Mouse (Mus musculus) right cerebral cortex, postnatal 14 days (tissue): ENCODE results near the gene Efcab6.

ENCODE experiments used
- DNase-seq: peaks from one replicate; pipeline ENCODE4 v3.0.0; 2022

Efcab6 gene

DNA sequence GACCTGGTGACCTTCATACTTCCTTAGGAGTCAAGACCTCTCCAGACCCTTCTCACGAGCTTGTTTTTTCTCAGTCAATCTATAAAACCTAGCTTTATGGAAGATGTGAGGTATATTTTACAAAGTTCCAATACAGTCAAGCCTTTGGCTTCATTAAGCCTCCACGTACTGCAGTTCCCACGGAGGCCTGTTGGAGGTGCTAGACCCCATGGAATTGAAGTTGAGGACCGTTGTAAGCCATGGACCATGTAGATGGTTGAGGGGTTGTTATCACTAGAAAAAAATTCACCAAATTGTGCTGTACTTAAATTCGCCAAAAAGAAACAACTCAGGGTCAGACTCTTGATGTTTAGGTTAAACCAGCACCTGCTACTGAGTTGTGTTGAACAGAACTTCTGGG lies 9.1 kb downstream of the Efcab6 start:
- no peak for DNase-seq

DNA sequence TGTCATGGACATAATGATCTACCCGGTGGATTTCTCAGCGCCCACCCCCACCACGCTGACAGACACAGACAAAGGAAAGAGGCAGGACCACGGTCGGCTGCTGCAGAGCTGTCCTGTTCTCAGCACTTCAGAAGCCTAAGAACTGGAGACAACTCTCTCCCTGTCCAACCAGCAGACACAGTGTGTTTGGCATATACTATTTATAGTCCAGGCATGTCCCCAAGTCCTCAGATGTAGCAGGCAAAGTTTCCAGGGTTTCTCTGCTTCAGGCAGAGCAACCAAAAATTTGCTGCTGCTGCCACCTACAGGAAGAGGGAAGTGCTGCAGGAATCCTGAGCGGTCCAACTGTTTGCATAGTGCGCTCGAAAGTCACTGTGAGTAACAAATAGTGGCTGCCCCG lies 11.3 kb downstream of the Efcab6 start:
- peak; percentile 77 for DNase-seq

DNA sequence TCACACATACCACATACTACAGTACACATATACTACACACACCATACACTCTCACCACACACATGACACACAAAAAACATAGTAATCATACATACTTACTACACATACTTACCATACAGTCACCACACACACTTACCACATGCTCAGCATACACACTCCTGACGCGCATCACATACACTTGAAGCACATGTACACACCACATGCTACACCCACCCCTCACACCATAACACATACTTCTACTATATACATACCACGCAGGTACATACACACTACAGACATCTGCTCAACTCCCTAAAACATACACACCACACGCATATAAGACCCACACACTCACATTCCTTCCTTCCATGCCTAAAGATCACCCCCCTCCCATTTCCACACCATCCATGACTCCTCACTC lies 11.9 kb downstream of the Efcab6 start:
- DNase-seq: no peak

DNA sequence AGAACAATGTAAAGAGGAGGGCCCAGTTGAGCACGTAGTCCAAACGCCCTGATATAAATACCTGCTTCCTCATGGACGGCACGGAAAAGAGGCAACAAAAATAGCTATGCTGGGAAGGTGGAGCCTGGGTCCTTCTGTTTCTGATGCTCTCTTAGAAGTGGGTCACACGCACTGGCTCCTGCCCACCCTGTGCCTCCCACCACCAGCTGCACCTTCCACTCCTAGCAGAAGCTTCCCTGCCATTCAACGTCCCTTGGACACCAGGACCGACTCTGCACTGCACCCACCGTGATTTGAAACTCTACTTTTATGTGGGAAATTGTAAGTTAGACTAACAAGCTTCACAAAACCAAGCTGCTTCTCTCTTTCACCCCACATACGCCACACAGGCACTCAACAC lies 12.8 kb downstream of the Efcab6 start:
- peak; percentile 25 for DNase-seq

DNA sequence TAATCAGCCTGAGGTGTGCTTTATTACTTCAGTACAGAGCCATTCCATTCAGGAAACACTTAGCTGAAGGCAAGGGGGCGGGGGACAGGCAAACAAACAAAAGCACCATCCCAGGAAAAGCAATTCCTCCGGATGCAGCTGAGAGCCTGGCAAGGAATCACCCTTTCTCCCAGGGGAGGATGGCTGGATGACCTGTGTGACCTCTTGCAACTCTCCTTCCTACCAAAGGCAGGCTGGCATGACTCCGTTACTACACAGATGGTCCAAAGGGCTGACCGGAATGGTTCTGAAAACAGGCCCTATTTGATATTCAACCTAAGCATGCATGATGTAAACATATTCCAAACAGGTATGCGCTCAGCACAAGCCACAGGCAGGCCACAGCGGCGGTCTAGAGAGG lies 15.6 kb downstream of the Efcab6 start:
- DNase-seq: no peak

DNA sequence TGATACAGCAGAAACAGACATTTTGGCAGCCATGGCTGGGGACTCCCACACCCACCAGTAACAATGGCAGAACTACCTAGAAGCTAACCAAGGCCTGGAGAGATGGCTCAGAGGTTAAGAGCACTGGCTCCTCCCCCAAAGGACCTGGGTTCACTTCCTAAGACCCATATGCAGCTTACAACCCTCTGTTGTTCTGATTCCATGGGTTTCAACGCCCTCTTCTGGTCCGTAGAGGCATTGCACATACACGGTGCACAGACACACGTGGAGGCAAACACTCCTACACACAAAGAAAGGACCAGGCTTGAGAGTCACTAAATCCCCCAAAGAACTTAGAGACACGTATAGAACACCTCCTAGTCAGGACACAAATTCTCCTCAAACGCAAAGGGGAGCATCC lies 19.6 kb downstream of the Efcab6 start:
- DNase-seq: no peak

DNA sequence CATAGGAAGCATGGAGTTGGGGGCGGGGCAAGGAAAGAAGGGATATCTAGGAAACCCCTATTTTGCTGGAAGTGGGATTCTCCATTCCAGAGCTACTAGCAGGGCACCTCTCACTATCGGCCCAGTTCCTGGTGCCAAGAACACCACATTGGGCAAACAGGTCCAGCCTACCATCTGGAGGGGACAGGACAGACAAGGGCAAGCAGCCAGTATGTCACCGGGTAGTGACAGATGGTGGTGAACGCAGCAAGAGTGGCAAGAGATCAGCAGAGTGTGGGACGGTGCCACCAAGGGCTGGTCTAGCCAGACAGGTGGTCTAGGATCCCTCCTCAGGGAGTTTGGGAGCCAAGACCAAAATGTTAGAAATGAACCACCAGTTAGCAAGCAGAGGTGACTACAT lies 28.1 kb downstream of the Efcab6 start:
- DNase-seq: no peak

DNA sequence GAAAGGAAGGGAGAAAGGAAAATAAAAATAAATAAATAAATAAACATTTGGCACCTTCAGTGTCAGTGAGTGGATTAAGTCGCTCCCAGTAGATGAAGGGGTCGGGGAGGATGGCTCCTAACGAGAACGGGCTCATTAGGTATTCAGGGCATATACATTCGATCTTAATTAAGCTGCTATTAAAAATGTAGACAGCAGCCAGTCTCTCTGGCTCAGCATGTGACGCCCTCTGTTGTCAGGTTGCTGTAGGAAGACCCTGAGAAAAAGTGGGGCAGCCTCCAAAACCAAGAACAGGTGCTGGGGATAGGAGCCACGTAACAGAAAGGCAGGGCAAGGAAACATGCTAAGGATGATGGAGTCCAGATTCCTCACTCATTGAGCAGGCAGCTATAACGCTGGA lies 39.5 kb downstream of the Efcab6 start:
- DNase-seq: no peak

DNA sequence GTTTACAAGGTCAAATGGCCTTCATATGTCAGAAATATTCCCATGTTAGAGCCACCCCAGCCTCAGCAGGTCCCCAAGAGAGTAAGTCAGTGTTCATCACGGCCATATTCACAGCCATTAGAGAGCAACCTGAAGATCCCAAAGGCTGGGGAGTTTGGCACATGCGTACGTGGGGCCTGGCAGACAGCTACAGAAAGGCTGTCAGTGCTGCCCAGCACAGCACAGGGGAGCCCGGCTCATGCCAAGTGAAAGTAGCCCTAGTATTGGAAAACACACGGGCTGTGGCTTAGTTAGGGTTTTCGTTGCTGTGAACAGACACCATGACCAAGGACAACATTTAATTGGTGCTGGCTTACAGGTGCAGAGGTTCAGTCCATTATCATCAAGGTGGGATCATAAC lies 40.3 kb downstream of the Efcab6 start:
- DNase-seq: no peak

DNA sequence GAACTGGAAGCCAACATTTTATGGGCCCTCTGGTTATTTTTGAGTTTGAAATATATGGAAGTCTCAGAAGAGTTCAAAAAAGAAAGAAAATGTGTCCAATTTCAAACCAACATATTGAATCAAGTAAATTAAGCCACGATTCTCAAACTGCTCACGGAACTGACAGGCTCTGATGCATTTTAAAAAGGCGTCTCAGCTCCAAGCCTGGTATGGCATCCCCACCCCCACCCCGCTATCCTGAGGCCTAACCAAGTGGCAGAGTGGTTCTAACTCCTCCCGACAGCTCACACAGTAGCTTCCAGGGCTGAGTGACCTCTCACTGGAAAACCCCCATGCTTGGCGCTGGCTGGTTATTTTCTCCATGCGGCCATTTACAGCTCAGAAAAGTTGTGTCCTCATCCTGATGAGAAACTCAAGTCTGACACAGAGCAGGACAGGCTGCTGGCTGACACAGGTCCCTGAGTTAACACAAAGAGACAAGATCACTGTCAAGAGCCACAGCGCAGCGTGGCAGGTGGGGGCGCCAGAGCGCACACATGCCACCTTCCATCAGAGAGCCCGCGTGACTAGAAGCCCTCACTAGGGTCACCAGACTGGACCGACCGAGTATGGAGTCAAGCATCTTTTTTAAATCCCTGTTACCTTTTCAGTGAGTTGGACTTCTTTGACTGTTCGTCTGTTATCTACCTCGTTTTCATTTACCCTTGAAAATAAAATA lies 55.7 kb downstream of the Efcab6 start:
- no peak for DNase-seq

DNA sequence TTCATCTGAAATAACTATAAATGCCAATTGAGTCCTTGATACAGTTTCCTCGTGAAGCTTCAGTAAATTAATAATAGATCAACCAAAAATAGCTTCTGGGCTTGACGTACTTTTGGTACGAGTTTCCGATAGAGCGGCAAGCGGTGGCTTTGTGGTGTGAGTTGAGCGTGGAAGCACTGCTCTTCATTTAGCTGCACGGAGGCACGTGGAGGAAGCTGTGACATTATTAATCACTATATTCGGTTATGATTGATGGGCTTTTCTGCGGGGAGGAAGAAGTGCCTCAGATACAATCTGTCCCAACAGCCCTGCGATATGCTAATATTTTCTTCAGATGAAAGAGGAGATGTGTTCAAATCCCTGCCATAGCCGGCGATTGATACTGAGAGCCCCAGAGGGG lies 60.9 kb downstream of the Efcab6 start:
- no peak for DNase-seq

DNA sequence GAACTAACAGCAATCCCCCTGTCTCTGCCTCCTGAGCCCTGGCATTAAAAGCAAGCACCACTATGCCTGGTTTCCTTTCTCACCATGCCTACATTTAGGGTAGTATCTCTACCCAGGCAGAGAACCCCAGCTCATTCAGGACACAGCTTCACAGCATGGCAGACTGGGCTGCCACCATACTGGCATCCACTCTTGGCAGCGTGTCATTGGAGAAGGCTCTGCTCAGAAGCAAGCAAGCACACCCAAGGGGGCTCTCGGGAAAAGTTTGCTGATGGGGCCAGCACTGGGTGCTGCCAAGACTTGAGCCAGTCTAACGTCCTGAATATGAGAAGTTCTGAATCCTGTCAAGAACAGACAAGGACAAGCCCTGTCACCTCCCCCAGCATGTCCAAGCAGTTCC lies 66.1 kb downstream of the Efcab6 start:
- no peak for DNase-seq

DNA sequence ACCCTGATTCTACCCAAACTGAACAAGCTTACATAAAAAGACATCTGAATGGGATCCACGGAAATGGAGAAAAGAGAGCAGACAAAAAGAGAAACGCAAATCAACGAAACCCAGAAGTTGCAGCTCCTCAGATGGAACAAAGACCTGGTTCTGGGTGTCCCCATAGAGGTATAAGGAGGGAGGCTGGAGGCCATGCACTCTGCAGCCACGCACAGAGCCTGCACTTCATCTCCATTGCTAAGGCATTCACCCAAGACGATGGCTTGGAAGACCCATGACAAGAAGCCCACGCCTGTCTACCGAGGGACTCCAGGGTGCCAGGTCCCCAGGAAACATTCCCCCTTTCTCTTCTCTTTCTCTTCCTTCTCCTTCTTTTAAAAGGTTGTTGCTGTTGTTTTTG lies 66.6 kb downstream of the Efcab6 start:
- no peak for DNase-seq

DNA sequence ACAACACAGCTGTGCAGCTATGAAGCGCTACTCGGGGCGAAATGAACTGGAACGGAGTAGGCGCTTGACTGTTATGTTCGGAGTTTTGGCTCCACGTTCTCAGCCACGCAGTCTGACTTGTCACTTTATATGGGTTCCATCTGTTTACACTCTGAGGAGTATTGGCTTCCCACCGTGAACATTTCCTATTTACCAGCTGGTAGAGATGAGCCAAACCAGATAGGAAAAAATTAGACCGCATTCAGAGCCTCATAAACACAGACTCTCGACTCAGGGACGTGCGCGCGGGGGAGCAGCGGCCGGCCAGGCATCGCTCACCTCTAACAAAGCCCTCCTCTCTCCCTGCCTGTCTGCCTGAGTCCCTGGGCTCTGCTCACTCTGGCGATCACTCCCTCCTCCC lies 67.1 kb downstream of the Efcab6 start:
- no peak for DNase-seq

DNA sequence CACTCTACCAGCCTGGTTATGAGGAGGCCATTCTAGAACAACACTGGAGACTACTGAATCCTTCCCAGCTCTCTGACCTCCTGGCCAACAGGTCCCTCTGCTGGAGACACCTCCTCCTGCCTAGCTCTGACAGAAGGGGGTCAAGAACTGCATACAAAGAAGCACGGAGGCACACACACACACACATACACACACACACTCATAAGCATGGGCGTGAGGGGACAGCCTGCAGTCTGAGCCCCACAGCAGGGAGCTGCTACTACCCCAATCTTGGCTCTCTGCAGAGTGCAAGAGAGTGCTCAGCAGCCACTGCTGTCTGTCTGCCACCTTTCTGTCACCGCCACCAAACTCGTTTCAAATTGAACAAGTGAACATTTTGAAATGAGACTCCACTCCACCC lies 67.6 kb downstream of the Efcab6 start:
- no peak for DNase-seq

DNA sequence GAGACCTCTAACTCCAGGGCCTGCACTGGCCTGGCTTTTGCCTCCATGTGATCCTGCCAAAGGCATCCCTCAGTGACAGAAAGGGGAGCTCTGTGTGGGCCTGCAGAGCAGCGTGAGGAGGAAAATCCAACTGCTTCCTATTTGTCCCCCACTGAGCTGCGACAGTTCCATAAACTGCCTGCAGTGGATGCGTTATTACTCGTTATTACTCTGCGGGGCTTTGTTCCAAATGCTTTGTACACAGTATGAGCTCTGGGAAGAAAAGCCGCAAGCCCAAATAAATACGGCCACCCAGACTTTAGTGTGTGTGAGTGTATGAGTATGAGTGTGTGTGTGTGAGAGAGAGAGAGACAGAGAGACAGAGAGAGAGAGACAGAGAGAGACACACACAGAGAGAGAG lies 68.3 kb downstream of the Efcab6 start:
- DNase-seq: no peak

DNA sequence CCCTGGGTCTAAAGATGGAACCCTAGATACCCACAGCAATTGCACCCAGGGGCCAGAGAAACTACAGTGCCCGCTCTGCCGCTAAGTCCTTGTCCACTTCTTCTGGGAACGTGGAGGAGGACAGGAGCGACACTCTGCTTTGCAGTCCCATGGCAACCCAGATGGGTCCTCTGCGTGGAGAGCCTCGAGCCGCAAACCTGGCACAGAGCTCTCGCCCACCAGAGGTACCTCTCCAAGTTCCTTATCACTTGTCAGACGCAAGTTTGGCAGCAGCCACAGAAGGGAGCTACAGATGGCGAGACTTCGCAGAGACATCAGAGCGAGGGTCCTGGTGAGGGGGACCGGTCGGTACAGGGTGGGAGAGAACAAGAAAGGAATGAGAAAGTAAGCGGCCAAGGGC lies 73.0 kb downstream of the Efcab6 start:
- DNase-seq: peak; percentile 62

DNA sequence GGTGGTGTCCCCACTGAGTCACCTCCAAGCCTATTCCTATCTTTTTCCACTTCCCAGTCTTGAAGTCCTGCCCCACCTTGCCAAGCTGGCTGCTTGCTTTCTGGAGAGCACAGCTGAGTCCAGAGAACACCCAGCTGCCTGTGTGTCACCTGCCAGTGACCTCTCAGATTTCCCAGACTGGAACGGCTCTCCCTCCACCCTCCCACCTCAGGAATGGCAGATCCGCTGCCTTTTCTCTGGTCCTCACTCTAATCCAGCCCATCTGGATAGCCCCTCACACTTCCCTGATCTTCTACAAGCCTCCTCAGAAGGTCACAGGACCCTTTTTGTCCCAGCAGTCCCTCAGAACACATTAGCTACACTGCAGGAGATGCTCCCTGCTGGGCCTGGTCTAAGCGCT lies 73.7 kb downstream of the Efcab6 start:
- DNase-seq: no peak

DNA sequence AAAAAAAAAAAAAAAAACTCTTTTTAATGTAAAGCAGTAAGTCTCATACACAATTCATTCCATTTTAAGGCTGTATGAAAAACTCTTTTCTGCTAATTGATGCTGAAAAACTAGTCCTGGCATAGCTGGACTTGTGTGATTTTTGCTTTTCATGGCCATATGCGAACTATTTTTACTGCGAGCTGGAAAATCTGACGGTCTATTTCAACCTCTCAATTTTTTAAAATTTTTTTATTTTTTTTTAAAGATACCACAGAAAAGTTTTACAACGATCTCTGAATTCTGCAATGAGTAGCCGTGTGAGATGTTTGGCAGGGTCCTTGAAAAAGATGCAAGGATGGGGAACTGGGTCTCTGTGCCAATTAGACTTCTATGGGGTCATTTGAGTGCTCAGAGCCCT lies 75.9 kb downstream of the Efcab6 start:
- DNase-seq: no peak

DNA sequence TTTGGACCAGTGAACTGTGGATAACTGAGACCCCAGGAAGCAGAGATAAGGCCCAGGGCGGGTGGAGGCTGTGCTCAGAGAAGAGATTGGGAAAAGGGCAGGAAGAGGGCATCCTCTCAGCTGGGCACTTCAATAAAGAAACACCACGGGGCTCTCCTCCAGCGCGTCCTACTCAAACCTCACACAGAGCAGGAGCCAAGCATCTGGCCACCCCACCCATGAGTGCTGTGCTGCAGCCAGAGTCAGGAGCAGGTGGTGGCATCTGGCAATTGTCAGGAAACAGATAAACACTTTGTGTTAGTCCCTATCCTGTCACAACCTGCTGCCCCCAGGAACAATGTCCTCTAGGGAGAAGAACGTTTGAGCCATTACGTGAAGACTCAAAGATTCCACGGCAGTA lies 77.1 kb downstream of the Efcab6 start:
- no peak for DNase-seq

DNA sequence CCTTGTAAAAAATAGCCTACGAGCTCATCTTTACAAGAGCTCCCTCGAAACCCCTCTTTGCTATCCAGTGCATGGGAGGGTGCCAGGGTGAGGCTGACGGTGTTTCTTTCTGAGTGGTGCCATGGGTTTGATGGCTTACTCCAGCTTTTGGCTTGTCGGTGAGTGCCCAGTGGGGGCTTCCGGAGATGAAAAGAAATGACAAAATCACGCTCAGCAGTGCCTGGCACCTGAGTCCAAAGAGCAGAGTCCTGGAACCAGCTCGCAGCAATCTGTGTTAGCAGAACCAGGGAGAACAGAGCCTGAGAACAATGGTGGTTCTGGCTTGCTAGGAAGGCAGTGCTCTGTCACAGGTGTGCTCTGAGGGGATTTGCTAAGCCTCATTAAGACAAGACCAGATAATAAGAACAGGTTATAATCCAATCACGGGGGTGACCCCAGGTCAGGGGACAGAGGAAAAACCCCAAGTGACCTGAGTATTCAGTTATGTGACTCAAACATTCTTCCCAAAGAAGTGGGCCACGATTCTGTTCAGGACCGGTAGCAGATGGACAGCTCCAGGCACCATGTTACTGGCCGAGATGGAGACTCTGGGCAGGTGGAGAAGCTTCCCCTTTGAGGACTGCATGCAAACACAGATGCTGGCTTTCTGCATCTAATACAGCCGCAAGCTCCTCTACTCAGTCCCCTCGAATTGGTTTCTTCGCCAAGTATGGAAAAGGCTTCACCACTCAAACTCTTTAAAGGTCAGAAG lies 82.8 kb downstream of the Efcab6 start:
- no peak for DNase-seq

DNA sequence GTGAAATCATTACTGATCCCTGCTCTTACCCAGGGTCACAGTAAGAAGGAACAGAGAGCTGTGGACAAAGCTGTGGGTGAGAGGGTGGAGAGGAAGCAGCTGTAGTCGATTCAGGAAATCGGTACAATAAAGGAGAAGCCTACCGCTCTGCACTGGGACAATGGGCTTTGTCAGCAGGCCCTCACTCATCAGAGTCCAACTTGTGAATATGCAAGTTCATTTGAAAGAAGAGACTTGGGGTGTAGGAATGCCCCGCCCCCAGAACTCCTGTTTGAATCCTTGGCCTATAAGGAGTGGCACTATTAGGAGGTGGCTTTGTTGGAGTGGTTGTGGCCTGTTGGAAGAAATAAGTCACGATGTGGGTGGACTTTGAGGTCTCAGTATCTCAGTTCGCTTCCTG lies 86.3 kb downstream of the Efcab6 start:
- DNase-seq: no peak

DNA sequence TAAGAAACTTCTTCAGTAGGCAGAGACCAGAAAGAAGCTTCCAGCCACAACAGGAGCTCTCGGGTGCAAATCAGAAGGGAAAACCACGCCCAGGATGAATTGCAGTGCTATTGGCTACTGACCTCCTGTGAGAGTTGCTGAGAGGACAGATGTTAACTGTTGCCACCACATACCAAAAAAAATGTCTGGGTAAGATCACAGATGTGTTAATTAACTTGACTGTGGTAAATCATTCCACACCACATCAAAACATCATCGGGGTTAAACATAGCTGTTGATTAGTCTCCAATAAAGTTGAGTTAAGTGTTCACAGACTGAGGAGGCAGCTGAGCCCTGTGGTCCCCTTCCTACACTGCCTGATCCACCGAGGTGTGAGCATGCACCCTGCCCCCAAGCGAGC lies 88.1 kb downstream of the Efcab6 start:
- DNase-seq: no peak

DNA sequence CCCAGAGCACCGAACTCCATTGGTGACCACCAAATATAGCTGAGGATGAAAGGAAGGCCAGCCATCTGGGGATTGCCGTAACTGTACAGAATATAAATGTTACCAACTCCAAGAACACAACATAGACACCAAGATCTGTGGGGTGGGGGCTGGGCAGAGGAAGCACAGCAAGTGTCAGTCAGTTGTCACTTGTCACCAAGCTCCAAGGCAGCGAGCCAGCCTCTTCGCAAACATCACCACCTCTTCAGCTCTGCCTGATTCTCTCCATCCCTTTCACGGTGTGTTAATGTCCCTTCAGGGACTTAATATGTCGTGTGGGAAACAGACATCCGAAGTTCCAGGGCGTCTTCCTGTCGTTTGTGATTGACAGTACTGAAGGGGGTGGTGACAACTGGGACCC lies 93.0 kb downstream of the Efcab6 start:
- DNase-seq: no peak

DNA sequence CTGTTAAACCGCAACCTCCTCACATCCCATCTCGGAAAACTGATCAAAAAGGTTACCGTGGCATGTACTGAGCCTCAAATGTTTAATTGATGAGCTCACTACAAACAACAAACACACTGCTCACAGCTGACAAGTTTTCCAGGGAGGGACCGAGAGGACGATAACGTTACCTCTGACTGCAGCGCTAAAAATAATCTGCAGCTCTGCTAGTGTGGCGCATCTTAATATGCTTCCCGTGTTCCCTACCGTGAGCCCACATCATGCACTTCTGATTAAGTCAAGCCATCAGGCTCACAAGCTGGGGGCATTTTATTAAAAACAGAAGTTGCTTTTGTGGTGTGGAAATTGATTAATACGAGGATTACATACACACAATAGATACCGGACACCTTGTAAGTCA lies 97.4 kb downstream of the Efcab6 start:
- DNase-seq: no peak
